Mouse (Mus musculus): ENCODE measurements around the gene Fam83e. TPM values are rescaled to one million over a fixed set of nuclear protein-coding genes. Genes with fewer than 3 reads are reported as not detected.

Gene Fam83e
- polyA plus RNA-seq, 1 experiment from 2014 or later = 1.3 TPM

Other genes with a start within 250 kb of the Fam83e start
- gene Tulp2, start 239.3 kb upstream of the Fam83e start, polyA plus RNA-seq (2016; fragmentation: Nextera tagmentation; extraction: Ambion mirVana) = 0.92 and 1.2 TPM in 2 replicates
- not detected in 2 replicates for gene Gm45808, start 234.4 kb upstream of the Fam83e start, polyA plus RNA-seq (2016; fragmentation: Nextera tagmentation; extraction: Ambion mirVana)
- gene Dhdh, start 232.4 kb upstream of the Fam83e start, polyA plus RNA-seq (2016; fragmentation: Nextera tagmentation; extraction: Ambion mirVana) = 3.0 and 3.7 TPM in 2 replicates
- 161 and 172 TPM in 2 replicates for gene Nucb1, start 210.8 kb upstream of the Fam83e start, polyA plus RNA-seq (2016; fragmentation: Nextera tagmentation; extraction: Ambion mirVana)
- 24.1 and 25.6 TPM in 2 replicates for gene Ppp1r15a, start 194.9 kb upstream of the Fam83e start, polyA plus RNA-seq (2016; fragmentation: Nextera tagmentation; extraction: Ambion mirVana)
- 3.0 and 3.2 TPM in 2 replicates for gene Plekha4, start 194.9 kb upstream of the Fam83e start, polyA plus RNA-seq (2016; fragmentation: Nextera tagmentation; extraction: Ambion mirVana)
- 0.56 and 1.5 TPM in 2 replicates for gene Hsd17b14, start 166.3 kb upstream of the Fam83e start, polyA plus RNA-seq (2016; fragmentation: Nextera tagmentation; extraction: Ambion mirVana)
- 49.9 and 59.3 TPM in 2 replicates for gene Bcat2, start 151.1 kb upstream of the Fam83e start, polyA plus RNA-seq (2016; fragmentation: Nextera tagmentation; extraction: Ambion mirVana)
- 0.17 TPM in 1 of 2 replicates, not detected in the other for gene Fgf21, start 105.7 kb upstream of the Fam83e start, polyA plus RNA-seq (2016; fragmentation: Nextera tagmentation; extraction: Ambion mirVana)
- gene Fut1, start 103.9 kb upstream of the Fam83e start, polyA plus RNA-seq (2016; fragmentation: Nextera tagmentation; extraction: Ambion mirVana) = 0.56 and 0.61 TPM in 2 replicates
- 0.10 and 0.23 TPM in 2 replicates for gene Izumo1, start 99.4 kb upstream of the Fam83e start, polyA plus RNA-seq (2016; fragmentation: Nextera tagmentation; extraction: Ambion mirVana)
- gene Rasip1, start 93.7 kb upstream of the Fam83e start, polyA plus RNA-seq (2016; fragmentation: Nextera tagmentation; extraction: Ambion mirVana) = 16.4 and 16.8 TPM in 2 replicates
- gene Mamstr, start 81.2 kb upstream of the Fam83e start, polyA plus RNA-seq (2016; fragmentation: Nextera tagmentation; extraction: Ambion mirVana) = 4.0 and 5.4 TPM in 2 replicates
- 0.27 and 0.51 TPM in 2 replicates for gene Fut2, start 54.8 kb upstream of the Fam83e start, polyA plus RNA-seq (2016; fragmentation: Nextera tagmentation; extraction: Ambion mirVana)
- gene Ntn5, start 37.2 kb upstream of the Fam83e start, polyA plus RNA-seq (2016; fragmentation: Nextera tagmentation; extraction: Ambion mirVana) = 0.67 and 0.73 TPM in 2 replicates
- gene Sec1, start 26.8 kb upstream of the Fam83e start, polyA plus RNA-seq (2016; fragmentation: Nextera tagmentation; extraction: Ambion mirVana) = 2.9 and 3.1 TPM in 2 replicates
- 11.5 and 14.1 TPM in 2 replicates for gene Car11, start 21.4 kb upstream of the Fam83e start, polyA plus RNA-seq (2016; fragmentation: Nextera tagmentation; extraction: Ambion mirVana)
- gene Dbp, start 16.1 kb upstream of the Fam83e start, polyA plus RNA-seq (2016; fragmentation: Nextera tagmentation; extraction: Ambion mirVana) = 6.9 and 11.5 TPM in 2 replicates
- gene Rpl18, start 5.8 kb upstream of the Fam83e start, polyA plus RNA-seq (2016; fragmentation: Nextera tagmentation; extraction: Ambion mirVana) = 926 and 973 TPM in 2 replicates
- gene Sphk2, start 3.2 kb upstream of the Fam83e start, polyA plus RNA-seq (2016; fragmentation: Nextera tagmentation; extraction: Ambion mirVana) = 34.7 and 35.3 TPM in 2 replicates
- gene Spaca4, start 4.6 kb downstream of the Fam83e start, polyA plus RNA-seq (2016; fragmentation: Nextera tagmentation; extraction: Ambion mirVana) = not detected in 2 replicates
- 3.3 and 5.2 TPM in 2 replicates for gene Lmtk3, start 62.5 kb downstream of the Fam83e start, polyA plus RNA-seq (2016; fragmentation: Nextera tagmentation; extraction: Ambion mirVana)
- 1.6 and 2.5 TPM in 2 replicates for gene Sult2b1, start 63.5 kb downstream of the Fam83e start, polyA plus RNA-seq (2016; fragmentation: Nextera tagmentation; extraction: Ambion mirVana)
- 173 and 176 TPM in 2 replicates for gene Cyth2, start 93.4 kb downstream of the Fam83e start, polyA plus RNA-seq (2016; fragmentation: Nextera tagmentation; extraction: Ambion mirVana)
- gene Kcnj14, start 103.6 kb downstream of the Fam83e start, polyA plus RNA-seq (2016; fragmentation: Nextera tagmentation; extraction: Ambion mirVana) = 2.4 and 2.5 TPM in 2 replicates
- 75.6 and 76.3 TPM in 2 replicates for gene Grwd1, start 109.7 kb downstream of the Fam83e start, polyA plus RNA-seq (2016; fragmentation: Nextera tagmentation; extraction: Ambion mirVana)
- 53.6 and 66.3 TPM in 2 replicates for gene Kdelr1, start 151.6 kb downstream of the Fam83e start, polyA plus RNA-seq (2016; fragmentation: Nextera tagmentation; extraction: Ambion mirVana)
- gene Grin2d, start 157.2 kb downstream of the Fam83e start, polyA plus RNA-seq (2016; fragmentation: Nextera tagmentation; extraction: Ambion mirVana) = 0.56 and 0.64 TPM in 2 replicates
- 0.33 and 0.82 TPM in 2 replicates for gene Syngr4, start 175.5 kb downstream of the Fam83e start, polyA plus RNA-seq (2016; fragmentation: Nextera tagmentation; extraction: Ambion mirVana)
- gene Tmem143, start 175.7 kb downstream of the Fam83e start, polyA plus RNA-seq (2016; fragmentation: Nextera tagmentation; extraction: Ambion mirVana) = 5.7 and 6.5 TPM in 2 replicates
- 78.5 and 84.9 TPM in 2 replicates for gene Emp3, start 200.2 kb downstream of the Fam83e start, polyA plus RNA-seq (2016; fragmentation: Nextera tagmentation; extraction: Ambion mirVana)
- gene Ccdc114, start 202.9 kb downstream of the Fam83e start, polyA plus RNA-seq (2016; fragmentation: Nextera tagmentation; extraction: Ambion mirVana) = 3.8 and 4.2 TPM in 2 replicates

All from embryonic facial prominence, embryonic 12.5 days (tissue).